Mouse (Mus musculus) induced T-regulatory cell, adult 2 months (primary cell): ENCODE results near the gene Wdtc1.
A peak's percentile ranks its signal among the peaks of the same experiment; 100 is the strongest.

Source experiments
- DNase-seq: peaks from one replicate; pipeline ENCODE4 v3.0.0-alpha.2; 2012; ENCODE audit warnings: low read depth

The Wdtc1 gene

DNA sequence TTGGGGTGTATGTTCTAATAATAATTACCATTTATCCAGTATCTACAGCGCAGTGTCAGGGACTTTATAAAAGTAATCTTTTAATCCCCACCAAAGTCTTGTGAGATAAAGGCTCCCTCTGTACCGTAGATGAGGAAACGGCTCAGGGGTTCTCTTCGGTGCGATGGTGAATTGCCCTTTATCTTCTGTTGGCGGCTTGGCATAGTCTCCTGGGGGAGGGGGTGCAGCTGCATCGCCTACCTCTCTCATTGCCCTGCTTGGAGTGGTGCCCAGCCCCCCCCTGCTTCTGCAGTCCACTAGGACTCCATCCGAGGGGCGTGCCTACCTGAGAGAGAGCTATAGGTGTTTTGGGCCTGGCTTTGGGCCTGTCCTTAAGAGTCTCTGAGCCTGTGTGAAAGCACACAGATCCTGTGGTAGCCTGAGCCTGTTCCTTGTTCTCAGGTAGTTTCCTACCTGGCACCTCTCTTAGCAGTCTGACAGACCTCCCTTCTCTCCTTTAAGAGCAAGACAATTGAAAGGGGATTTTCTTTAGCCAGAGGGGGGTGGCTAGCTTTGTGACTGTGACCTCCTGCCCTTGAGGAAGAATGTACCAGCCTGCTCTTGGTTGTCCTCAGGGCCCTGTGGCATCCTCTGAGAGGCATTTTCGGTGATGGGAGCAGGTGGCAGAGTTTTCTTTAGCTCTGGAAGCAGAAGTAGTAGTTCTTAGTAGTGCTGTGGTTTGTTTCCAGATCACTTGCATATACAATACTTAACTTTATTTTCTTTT, 22.7 kb upstream of the Wdtc1 start:
- DNase-seq = no peak

DNA sequence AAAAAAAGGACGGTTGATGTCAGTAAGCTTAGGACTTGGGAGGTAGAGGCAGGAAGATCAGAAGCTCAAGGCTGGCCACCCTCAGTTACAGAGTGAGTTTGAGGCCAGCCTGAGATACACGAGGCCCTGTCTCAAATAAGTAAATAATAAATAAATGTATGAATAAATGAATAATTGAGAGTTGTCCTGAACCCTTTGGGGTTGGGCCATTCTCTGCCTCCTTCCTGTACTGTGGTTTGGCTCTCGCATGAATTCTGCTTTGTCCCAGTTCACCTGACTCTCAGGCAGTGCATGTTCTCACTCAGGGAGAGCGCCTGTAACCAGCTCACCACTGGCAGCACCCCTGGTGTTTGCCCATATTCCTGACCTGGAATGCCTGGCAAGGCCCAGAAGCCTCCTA, 20.7 kb upstream of the Wdtc1 start:
- no peak for DNase-seq

DNA sequence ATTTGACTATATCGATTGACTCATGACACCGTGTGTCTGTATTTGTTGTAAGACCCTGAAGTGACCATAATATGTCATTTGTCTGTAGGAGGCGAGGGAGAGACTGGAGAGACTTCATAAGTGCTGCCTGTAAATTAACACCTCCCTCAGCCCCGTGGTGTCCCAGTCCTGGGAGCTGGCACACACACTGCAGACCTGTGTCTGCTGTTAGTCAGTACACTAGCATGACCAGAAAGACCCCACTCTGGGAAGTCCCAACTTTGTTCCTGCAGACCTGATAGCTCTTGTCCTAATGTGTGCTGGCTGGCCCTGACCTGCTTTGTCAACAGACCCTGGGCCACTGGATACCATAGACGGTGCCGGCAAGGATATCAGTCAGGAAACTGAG, 19.0 kb upstream of the Wdtc1 start:
- no peak for DNase-seq

DNA sequence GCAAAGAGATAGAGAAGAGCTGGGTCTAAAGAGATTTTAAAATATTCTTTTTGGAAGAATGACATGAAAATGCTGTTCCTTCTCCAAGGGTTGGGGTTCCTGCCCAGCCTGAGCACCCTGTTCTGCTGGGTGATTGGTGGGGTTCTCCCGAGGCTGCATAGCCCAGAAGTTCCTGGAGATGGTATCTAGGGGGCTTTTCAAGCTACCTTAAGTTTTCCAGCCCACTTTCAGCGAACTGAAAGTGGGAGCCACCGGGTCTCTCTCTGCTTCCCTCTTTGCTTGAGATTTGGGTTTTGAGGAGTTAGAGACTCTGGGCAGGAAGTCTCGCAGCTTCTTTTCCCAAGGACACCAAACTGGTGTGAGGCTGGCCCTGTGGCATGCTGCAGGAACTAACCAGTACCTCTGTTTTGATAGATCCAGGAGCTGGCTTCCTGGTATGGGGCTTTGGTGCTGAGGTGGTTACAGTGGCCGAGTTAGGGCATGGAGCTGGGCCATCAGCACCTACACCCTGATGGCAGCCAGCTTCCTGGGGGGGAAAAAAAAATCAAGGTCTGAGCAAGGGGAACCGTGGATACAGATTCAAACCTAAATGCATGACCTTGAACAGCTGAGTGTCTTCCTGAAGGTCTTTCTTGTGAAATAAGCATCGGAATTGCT, 18.5 kb upstream of the Wdtc1 start:
- peak; percentile 25 for DNase-seq

DNA sequence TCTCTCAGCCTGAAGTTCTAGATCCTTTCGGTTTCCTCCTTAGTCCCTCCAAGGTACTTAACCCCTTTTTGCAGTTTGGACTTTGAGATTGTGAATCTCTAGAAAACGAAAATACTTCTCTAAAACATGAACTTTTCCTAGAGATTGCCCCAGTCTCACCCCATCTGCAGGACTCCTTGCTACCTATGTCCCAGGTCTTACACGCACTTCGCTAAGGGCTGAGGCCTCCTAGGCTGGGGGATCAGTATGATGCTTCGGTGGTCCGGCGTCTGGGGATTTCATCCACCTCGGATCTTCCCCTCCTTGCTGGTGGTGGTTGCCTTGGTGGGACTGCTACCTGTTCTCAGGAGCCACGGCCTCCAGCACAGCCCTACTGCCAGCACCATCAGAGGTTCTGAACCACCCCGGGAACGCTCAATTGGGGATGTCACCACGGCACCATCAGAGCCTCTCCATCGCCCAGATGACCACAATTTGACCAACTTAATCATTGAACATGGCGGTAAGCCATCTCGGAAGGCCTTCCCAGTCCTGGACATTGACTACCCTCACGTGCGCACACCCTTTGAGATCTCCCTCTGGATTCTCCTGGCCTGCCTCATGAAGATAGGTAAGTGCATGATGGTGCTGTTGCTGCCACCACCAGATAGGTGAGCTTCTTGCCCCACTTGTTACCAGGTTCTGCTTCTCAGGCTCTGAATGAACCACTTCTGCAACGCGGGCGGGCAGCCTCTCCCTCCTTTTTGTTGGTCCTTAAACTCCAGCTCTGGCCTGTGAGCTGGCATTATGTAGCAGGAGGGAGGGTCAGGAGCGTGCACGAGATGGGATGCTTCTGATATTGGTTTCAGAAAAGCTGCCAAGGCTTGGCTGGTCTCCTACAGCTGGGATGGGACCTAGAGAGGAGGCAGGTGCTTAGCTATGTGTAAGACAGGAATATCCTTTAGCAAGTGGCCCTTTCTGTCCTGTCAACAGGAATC, 17.3 kb upstream of the Wdtc1 start:
- peak; percentile 58 for DNase-seq

DNA sequence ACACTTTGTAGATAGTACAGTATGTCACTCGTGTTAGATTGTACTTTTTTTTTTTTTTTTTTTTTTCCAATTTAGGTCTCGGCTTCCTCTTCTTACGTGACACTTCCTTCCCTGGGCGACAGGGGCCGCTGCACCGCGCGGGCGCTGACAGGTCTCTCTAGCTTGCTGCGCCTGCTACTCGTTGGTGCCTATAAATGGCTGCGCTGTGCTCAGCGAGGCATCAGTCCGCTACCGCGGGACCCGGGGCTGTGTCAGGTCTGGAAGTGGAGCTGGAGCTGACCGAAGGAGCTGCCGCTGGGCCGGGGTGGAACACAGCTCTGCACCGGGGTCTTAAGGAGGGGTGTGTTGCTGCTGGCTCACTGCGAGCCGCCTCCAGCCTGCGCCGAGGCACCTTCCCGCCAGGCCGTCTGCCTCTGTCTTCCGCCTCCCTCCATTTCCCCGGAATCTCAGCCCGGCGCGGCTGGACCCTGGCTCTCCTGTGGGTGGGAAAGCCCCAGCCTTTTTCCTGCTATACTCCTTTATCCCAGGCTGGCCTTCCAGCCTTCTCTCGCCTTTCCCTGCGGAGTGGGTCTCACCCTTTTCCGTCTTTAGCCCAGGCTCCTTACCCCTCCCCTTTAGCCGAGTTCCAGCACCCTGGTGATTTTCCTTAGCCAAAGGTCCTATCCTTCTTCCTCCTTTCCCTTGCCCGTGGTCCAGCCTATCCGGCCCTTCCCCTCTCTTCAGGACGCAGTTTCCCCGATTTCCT, 16.4 kb upstream of the Wdtc1 start, which contains the start of gene Slc9a1:
Slc9a1 (plus strand) TSS at position 154 of the 745 bp plus-strand sequence.
- DNase-seq = peak; percentile 95

DNA sequence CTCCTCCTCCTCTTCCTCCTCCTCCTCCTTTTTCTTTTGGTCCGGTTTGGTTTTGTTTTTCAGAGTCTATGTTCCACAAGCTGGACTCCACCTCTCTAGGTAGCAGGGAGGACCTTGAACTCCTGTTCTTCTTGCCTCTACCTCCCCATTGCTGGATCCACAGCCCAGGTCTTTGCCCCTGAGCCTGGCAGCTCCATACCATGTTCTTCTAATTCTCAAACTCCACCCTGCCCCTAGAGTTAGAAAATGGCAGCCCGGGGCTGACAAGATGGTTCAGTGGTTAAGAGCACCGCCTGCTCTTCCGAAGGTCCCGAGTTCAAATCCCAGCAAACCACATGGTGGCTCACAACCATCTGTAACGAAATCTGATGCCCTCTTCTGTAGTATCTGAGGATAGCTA, 1.4 kb upstream of the Wdtc1 start:
- no peak for DNase-seq

DNA sequence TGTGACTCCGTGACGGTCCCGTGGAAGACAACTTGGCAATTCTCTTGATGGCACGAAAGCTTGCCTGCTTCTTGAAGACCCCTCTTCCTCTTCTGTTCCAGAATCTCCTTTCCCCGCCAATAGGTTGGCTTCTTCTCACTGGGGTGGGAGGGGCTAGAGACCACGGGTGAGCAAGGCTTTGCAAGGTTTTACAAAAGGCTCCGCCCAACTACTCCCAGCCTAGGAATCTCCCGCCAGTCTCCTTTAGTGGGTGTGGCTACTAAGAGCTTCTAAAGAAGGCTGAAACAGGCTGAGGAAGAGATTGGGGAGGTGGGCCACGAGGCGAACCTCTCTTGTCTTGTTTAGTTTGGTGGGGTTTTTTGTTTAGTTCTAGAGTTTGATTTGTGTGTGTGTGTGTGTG, 484 bp downstream of the Wdtc1 start:
- no peak for DNase-seq

DNA sequence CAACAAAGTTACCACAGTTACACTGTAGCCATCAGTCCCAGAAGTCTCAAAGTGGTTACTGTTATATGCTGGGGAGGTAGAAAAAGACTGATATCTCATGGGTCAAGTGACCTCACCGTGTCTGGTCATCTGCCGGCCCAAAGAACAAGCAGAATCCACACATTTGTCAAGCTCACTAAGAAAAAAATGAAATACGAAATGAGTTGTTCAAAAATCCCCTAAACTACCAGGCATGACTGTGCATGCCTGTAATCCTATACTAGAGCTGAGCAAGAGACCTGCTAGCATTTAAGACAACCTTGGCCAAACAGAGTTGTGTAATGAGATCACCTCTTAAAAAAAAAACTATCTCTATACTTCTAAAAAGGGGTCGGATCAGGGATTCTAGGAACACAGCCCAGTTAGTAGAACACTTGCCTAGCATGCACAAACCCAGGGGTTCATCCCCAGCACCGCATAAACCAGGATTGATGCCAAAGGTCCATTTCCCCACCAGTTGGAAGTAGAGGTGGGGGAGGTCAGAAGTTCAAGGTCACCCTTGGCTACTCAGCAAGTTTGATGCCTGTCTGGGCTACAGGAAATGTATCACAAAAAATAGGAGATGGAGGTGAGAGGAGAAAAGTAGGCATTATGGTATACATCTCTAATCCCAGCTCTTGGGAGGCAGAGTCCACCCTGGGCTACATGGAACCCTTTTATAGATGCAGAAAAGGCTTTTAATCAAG, 5.1 kb downstream of the Wdtc1 start:
- DNase-seq = no peak

DNA sequence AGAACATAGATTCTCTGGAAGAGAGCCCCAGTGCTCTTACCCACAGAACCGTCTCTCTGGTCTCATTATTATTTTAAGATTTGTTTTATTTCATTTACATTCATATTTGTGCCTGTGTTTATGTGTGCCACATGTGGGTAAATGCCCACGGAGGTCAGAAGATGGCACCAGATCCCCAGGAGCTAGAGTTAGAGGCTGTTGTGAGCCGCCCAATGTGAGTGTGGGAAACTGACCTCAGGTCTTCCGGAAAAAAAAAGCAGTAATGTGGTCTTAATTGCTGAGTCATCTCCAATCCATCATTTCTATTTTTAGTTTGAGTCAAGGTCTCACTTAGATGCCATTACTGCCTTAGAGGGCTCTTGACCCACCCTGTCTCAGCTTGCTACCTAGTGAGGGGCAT, 5.7 kb downstream of the Wdtc1 start:
- DNase-seq = peak; percentile 42

DNA sequence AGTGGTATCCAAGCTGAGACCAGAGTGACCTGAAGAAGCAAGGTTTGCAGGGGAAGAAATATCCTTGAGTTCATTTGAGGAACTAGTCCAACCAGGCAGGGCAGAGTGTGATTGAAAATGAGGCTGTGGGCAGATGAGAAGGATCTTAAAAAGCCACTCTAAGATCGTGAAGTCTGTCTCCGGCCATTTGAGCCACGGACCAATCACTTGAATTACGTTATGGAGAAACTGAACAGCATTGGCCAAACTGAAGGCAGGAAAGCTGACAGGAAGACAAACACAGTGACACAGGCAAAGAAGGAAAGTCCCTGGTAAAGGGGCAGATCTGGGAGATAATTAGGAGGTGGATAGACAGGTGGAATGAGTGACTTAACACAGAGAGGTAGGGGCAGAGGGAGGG, 6.7 kb downstream of the Wdtc1 start:
- no peak for DNase-seq

DNA sequence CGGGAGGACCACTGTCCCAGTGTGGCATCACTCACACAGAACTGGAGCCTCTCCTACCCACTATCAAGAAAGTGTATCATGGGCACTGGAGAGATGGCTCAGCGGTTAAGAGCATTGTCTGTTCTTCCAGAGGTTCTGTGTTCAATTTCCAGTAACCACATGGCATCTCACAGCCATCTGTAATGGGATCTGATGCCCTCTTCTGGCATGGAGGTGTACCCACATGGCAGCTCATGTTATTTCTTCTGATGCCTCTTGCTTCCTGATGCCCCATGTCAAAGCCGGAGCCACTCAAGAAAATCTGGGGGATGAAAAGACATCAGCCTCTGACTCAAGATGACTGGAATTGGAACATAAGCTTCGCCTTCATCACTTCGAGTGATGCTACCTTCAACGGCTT, 7.6 kb downstream of the Wdtc1 start:
- peak; percentile 48 for DNase-seq

DNA sequence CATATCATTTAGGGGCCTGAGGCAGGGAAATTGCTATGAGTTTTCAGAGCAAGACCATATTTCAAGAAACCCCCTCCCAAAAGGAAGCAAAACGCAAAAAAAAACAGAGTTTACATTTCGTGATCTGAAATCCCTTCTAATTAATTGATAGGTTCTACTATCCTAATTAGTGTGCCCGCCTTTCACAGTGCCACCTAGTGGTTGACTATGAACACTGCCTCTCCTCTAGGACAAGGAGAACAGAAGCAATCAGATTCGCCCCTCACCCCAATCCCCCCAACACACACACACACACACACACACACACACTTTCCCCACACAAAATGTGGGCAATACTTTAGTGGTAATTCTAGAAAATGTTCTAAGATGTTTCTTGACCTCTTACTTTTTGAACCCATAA, 9.2 kb downstream of the Wdtc1 start:
- peak; percentile 78 for DNase-seq

DNA sequence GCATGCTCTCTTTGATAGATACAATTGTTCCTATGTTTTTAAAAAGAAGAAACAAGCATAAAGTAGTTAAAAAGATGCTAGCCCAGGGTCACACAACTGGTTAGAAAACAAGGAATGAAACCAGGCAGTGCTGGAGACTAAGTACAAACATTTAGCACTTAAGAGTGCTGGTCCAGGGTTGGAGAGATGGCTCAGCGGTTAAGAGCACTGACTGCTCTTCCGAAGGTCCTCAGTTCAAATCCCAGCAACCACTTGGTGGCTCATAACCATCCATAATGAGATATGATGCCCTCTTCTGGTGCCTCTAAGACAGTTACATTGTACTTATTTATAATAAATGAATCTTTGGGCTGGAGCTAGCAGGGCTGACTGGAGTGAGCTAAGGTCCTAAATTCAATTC, 13.1 kb downstream of the Wdtc1 start:
- no peak for DNase-seq

DNA sequence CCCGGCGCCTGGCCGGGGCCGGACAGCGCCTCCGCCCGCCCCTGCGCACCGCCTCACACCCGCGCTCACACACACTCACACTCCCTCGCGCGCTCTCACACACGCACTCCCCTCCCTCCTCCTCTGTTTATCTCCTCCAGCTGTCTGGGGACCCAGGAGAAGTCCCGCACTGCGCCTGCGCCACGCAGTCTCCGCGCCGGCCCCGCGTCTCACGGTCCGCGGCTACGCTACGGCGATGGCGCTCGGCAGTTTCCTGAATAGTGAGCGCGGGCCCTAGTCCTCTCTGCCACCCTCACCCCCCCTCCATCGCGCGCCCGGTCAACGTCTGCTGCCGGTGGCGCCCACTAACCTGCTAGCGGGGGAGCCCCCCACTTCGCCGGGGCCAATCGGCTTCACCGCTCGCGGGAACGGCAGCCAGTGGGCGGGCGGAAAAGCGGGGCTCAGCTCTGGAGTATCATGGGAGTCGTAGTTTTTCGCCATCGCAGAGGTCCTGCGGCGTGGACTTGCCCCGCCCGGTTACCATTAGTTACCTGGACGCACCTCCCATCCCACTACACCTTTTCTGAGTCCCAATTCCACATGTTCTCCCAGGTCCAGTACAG, 14.0 kb downstream of the Wdtc1 start:
- peak; percentile 91 for DNase-seq

DNA sequence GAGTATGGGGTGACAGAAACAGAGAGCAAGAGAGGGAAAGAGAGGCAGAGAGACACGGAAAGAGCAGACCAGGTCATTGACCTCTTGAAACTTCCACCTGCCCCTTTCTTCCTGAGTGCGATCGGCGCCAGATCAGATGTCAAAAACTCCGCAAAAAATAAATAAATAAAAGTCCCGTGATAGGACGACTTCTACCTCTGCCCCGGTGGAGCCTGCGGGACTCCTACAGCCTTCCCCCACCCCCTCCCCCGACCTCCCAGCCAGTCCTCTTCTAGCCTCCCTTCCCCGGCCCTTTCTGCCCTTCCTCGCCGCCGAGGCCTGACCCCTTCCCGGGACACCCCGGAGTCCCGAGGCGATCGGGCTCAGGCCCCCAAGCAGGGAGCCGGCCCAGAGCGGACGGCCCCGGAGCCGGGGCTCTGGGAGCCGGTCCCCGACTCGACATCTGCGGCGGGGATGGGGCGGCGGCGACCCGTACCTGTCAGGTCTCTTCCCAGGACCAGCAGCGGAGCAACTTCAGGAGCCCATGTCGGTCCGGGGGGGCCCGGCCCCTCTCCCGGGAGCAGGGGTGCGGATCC, 14.7 kb downstream of the Wdtc1 start:
- DNase-seq = no peak

DNA sequence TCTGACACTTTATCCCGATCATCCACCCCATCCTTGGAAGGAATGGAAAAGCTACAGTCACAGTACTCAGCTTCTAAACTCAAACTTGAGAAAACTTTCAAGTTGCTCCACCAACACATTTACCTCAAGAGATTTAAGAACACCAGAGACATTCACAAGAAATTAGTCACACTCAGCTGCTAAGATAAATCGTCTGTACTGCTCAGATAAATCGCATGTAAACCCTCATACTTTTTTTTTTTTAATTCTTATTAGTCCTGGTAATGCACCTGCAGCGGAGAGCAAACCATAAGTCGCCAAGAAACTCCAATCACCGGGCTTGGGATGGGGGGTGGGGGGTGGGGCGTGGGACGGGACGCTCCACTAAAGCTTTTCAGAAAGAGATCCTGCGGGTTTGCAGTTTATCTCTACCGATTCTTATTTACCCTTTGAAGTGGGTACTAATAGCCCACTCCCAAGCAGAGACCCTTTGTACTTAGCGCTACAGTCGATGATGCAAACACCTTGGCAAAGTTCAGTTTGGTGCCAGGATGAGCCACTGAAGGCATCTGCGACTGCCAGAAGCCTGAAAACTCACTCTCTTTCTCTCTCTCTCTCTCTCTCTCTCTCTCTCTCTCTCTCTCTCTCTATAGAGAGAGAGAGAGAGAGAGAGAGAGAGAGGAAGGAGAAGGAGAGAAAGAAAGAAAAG, 15.3 kb downstream of the Wdtc1 start:
- peak; percentile 52 for DNase-seq

DNA sequence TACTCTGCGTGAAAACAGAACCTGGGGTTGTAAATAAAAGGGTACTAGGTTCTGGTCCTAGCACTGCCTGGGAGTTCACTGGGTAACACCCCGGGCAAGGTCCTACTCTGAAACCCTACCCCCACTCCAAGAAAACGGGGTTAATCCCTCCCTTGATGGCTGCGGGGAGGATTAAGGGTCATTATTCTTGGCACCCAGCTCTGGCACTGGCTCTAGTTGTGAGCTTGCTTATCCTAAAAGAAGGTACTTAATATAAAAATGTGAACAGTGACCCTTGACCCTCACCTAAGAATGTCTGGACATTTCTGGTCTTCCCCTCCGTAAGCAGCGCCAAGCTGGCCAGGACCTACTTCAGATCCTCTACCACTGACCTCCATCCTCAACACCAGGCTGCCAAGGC, 20.0 kb downstream of the Wdtc1 start:
- no peak for DNase-seq

DNA sequence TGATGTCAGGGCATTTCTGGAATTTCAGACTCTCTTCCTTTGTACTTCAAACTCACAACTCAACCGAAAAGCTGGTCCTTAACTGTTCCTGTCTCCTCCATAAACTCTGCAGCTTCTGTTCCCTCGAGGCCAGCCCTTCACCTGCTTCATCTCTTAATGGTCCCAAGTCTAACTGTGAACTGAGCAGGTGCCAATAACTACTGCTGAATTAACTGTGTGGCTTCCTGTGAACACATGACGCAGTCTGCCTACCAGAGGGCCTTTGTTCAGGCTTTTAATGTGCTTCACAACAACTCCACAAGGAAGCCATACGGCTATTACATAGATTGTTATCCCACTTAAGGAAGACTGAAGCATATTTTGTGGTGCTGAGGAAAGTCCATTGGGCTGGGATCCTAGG, 23.0 kb downstream of the Wdtc1 start:
- no peak for DNase-seq

DNA sequence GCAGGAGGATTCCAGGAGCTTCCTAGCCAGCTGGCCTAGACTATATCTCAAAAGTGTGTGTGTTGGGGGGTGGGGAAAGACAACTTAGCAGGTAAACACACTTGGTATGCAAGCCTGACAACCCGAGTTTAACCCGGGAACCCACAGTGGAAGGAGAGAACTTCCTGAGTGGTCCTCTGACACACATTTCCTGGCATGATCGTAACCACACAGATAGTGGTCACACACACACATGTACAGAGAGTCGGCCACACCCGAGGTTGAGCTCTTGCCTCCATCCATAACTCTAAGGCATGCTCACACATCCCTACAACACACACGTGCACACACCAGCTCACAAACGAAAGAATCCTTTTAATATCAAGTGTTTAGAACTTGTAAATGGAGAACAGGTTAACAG, 25.2 kb downstream of the Wdtc1 start:
- no peak for DNase-seq
